Mouse (Mus musculus) cortical plate, adult 2 months (tissue): ENCODE data around the gene Neurog1.

Source experiments
- CTCF ChIP-seq: fragments of 200-500 bp; IDR thresholded peaks from 2 replicates; pipeline ENCODE4 v1.5.1; 2011; ENCODE audit warnings: mild to moderate bottlenecking, control low read depth, low read length; ENCODE audit not compliant: insufficient read depth; ENCODE audit errors: extremely low read depth
- POLR2A ChIP-seq: fragments of 200-500 bp; IDR thresholded peaks from 2 replicates; pipeline ENCODE4 v1.6.1; 2011; ENCODE audit warnings: mild to moderate bottlenecking, low read length, control low read depth; ENCODE audit not compliant: insufficient read depth; ENCODE audit errors: extremely low read depth

- TF ChIP-seq POLR2A (no peak), CTCF (no peak)
Observed at GRCm38 (mm10) chr13:56228790-56229189, 23.2 kb downstream of the Neurog1 start.
